Mouse (Mus musculus) embryonic facial prominence, embryonic 11.5 days (tissue): Measurements from ENCODE around the gene Dus4l. TPM values are rescaled to one million over a fixed set of nuclear protein-coding genes. Genes with fewer than 3 reads are reported as not detected.

Experiments used
- ATAC-seq: fragments of 200-750 bp; cut with Nextera tagmentation; replicated peaks from 2 replicates; pipeline ENCODE4 v1.8.0; 2017; ENCODE audit warnings: low read depth; ENCODE audit not compliant: insufficient number of reproducible peaks, low FRiP score, low TSS enrichment
- DNase-seq: peaks from one replicate; pipeline ENCODE4 v3.0.0-alpha.2; 2015; ENCODE audit warnings: low spot score
- H3K27ac ChIP-seq: fragments of 300-500 bp; sonication (generic); replicated peaks from 2 replicates; pipeline ENCODE4 v1.5.1; 2014; ENCODE audit warnings: mild to moderate bottlenecking, low read depth, low read length, control low read depth
- H3K27me3 ChIP-seq: fragments of 300-500 bp; sonication (generic); 2 replicates; pipeline ENCODE4 v1.6.1; 2014; ENCODE audit warnings: mild to moderate bottlenecking, low read length, moderate library complexity, mixed read lengths; ENCODE audit not compliant: control insufficient read depth, insufficient read depth
- H3K36me3 ChIP-seq: fragments of 300-500 bp; sonication (generic); replicated peaks from 2 replicates; pipeline ENCODE4 v1.6.1; 2014; ENCODE audit warnings: low read depth, mild to moderate bottlenecking, low read length, moderate library complexity, mixed read lengths; ENCODE audit not compliant: control insufficient read depth, insufficient read depth
- H3K4me1 ChIP-seq: fragments of 300-500 bp; sonication (generic); 2 replicates; pipeline ENCODE4 v1.6.1; 2014; ENCODE audit warnings: low read length, mixed read lengths; ENCODE audit not compliant: control insufficient read depth, insufficient read depth
- H3K4me2 ChIP-seq: fragments of 300-500 bp; sonication (generic); 2 replicates; pipeline ENCODE4 v1.6.1; 2014; ENCODE audit warnings: low read depth, mild to moderate bottlenecking, control low read depth, low read length, moderate library complexity
- H3K4me3 ChIP-seq: fragments of 300-500 bp; sonication (generic); 2 replicates; pipeline ENCODE4 v1.5.1; 2014; ENCODE audit warnings: low read depth, low read length, control low read depth
- H3K9ac ChIP-seq: fragments of 300-500 bp; sonication (generic); replicated peaks from 2 replicates; pipeline ENCODE4 v1.6.1; 2014; ENCODE audit warnings: mild to moderate bottlenecking, control low read depth, low read length
- H3K9me3 ChIP-seq: fragments of 300-500 bp; sonication (generic); replicated peaks from 2 replicates; pipeline ENCODE4 v1.6.1; 2016; ENCODE audit warnings: mild to moderate bottlenecking, low read length, inconsistent platforms, mixed read lengths; ENCODE audit not compliant: control insufficient read depth
- WGBS: fragments of 180-500 bp; shearing (Covaris S2); extraction: QIAGEN DNeasy Blood & Tissue Kit; methylation state at CpG from one replicate; pipeline ENCODE4 v1.1.7; 2014; 5-methylcytosine and 5-hydroxymethylcytosine counted together
- polyA plus RNA-seq: library from polyadenylated mRNA; unstranded; fragments of >200 nt; fragmentation: Nextera tagmentation; extraction: Ambion mirVana; gene quantifications from 2 replicates; pipeline ENCODE4 v1.2.1, GENCODE M21; 2014

Gene Dus4l
- polyA plus RNA-seq, 1 experiment from 2014 or later, result 10.3 TPM

GRCm38 (mm10) chr12:31620106-31620505, 34.5 kb downstream of the Dus4l start:
- no peak overlapping the region for H3K4me2 ChIP-seq
- H3K4me1 ChIP-seq, result no peaks in the 10 kb centered on the region
- no peak overlapping the region for H3K4me3 ChIP-seq
- H3K9me3 ChIP-seq, result no peaks in the 10 kb centered on the region
- DNase-seq (no peak), ATAC-seq (no peak)
- H3K9ac ChIP-seq, result no peak overlapping the region
- WGBS, result 83% methylated on average over 8 of the region's 8 CpGs
- no peaks in the 10 kb centered on the region for H3K36me3 ChIP-seq
- no peaks in the 10 kb centered on the region for H3K27me3 ChIP-seq
- no peak overlapping the region for H3K27ac ChIP-seq

GRCm38 (mm10) chr12:31613353-31613752, 41.3 kb downstream of the Dus4l start:
- H3K9me3 ChIP-seq, result no peaks in the 10 kb centered on the region
- DNase-seq, result no peak
- no peak overlapping the region for H3K4me3 ChIP-seq
- H3K9ac ChIP-seq, result no peak overlapping the region
- no peaks in the 10 kb centered on the region for H3K4me1 ChIP-seq
- H3K4me2 ChIP-seq, result no peak overlapping the region
- ATAC-seq, result no peak
- no peak overlapping the region for H3K27ac ChIP-seq
- H3K27me3 ChIP-seq, result no peaks in the 10 kb centered on the region
- 61% methylated on average over 4 of the region's 4 CpGs for WGBS
- no peaks in the 10 kb centered on the region for H3K36me3 ChIP-seq

GRCm38 (mm10) chr12:31608138-31608537, 46.5 kb downstream of the Dus4l start:
- Histone ChIP-seq H3K9ac (no peak overlapping the region), H3K9me3 (no peaks in the 10 kb centered on the region), H3K27ac (no peak overlapping the region), H3K27me3 (no peaks in the 10 kb centered on the region), H3K4me3 (no peak overlapping the region), H3K36me3 (no peaks in the 10 kb centered on the region), H3K4me2 (no peak overlapping the region), H3K4me1 (no peaks in the 10 kb centered on the region)
- ATAC-seq (no peak), DNase-seq (no peak)
- WGBS, result 17% methylated on average over 3 of the region's 3 CpGs

GRCm38 (mm10) chr12:31604894-31605293, 49.7 kb downstream of the Dus4l start:
- no peak overlapping the region for H3K9ac ChIP-seq
- H3K4me3 ChIP-seq, result no peak overlapping the region
- no peak overlapping the region for H3K27ac ChIP-seq
- H3K4me2 ChIP-seq, result no peak overlapping the region
- no peak for ATAC-seq
- DNase-seq, result peak; percentile 77
- no peaks in the 10 kb centered on the region for H3K9me3 ChIP-seq
- H3K4me1 ChIP-seq, result no peaks in the 10 kb centered on the region
- H3K27me3 ChIP-seq, result no peaks in the 10 kb centered on the region
- 58% methylated on average over 3 of the region's 3 CpGs for WGBS
- no peaks in the 10 kb centered on the region for H3K36me3 ChIP-seq

- Histone ChIP-seq H3K9me3 (no peaks in the 10 kb centered on the region), H3K27me3 (no peaks in the 10 kb centered on the region), H3K4me3 (no peak overlapping the region), H3K27ac (no peak overlapping the region), H3K36me3 (no peaks in the 10 kb centered on the region), H3K4me2 (no peak overlapping the region), H3K4me1 (no peaks in the 10 kb centered on the region), H3K9ac (no peak overlapping the region)
- 65% methylated on average over 6 of the region's 6 CpGs for WGBS
- no peak for DNase-seq
- ATAC-seq, result no peak
These were observed 51.0 kb downstream of the Dus4l start for GRCm38 (mm10) chr12:31603586-31603985.

- H3K9me3 ChIP-seq, result no peaks in the 10 kb centered on the region
- H3K4me2 ChIP-seq, result no peak overlapping the region
- H3K4me1 ChIP-seq, result no peaks in the 10 kb centered on the region
- ATAC-seq, result no peak
- no peak overlapping the region for H3K27ac ChIP-seq
- H3K36me3 ChIP-seq, result no peaks in the 10 kb centered on the region
- no peak overlapping the region for H3K9ac ChIP-seq
- WGBS, result 77% methylated on average over 3 of the region's 3 CpGs
- H3K4me3 ChIP-seq, result no peak overlapping the region
- no peaks in the 10 kb centered on the region for H3K27me3 ChIP-seq
- DNase-seq, result no peak
These were observed 60.3 kb downstream of the Dus4l start for GRCm38 (mm10) chr12:31594296-31594695.

GRCm38 (mm10) chr12:31592011-31592410, 62.6 kb downstream of the Dus4l start:
- ATAC-seq (no peak), DNase-seq (no peak)
- H3K9me3 ChIP-seq, result no peaks in the 10 kb centered on the region
- H3K27ac ChIP-seq, result no peak overlapping the region
- no peaks in the 10 kb centered on the region for H3K4me1 ChIP-seq
- no peaks in the 10 kb centered on the region for H3K27me3 ChIP-seq
- 33% methylated on average over 3 of the region's 3 CpGs for WGBS
- H3K4me3 ChIP-seq, result no peak overlapping the region
- no peaks in the 10 kb centered on the region for H3K36me3 ChIP-seq
- H3K9ac ChIP-seq, result no peak overlapping the region
- H3K4me2 ChIP-seq, result no peak overlapping the region
